Mouse (Mus musculus): ENCODE results near the gene Mrps12. TPM values are rescaled to one million over a fixed set of nuclear protein-coding genes. Genes with fewer than 3 reads are reported as not detected.
A peak's percentile ranks its signal among the peaks of the same experiment; 100 is the strongest.

Mrps12 gene
- total and polyA plus RNA-seq, 2 experiments: 70.3 to 98.0 TPM

- 6% methylated on average over 14 of the region's 14 CpGs for WGBS
- DNase-seq (ENCODE audit: extremely low read depth, low read depth, low spot score): peak; percentile 14
- Histone ChIP-seq H3K4me3 (ENCODE audit: insufficient read depth, low read depth, low read length) (peak overlapping the region; percentile 86), H3K36me3 (ENCODE audit: control insufficient read depth, insufficient read depth, low read length) (no peaks in the 10 kb centered on the region), H3K4me1 (ENCODE audit: control insufficient read depth, insufficient read depth, low read length) (peaks cover 11% of the 10 kb centered on the region), H3K79me2 (ENCODE audit: control insufficient read depth, insufficient read depth, low read length) (peaks cover 35% of the 10 kb centered on the region; the same call in 1 of the 2 replicates), H3K27ac (replicated peaks; ENCODE audit: insufficient read depth, low read depth, low read length) (no peak overlapping the region), H3K27me3 (ENCODE audit: control insufficient read depth, insufficient read depth, low read length) (no peaks in the 10 kb centered on the region), H3K9ac (ENCODE audit: low read depth, low read length) (peak overlapping the region; percentile 73)
- TF ChIP-seq CTCF (IDR thresholded peaks at IDR 0.05; ENCODE audit: low read depth, low read length) (no peak), POLR2A (IDR thresholded peaks at IDR 0.05; ENCODE audit: extremely low read depth, insufficient read depth, low read length) (no peak)
Measured at GRCm38 (mm10) chr7:28766910-28767309, 25.3 kb upstream of the Mrps12 start.

GRCm38 (mm10) chr7:28766173-28766879 lies 24.7 kb upstream of the Mrps12 start, which contains the start of gene Sirt2:
Gene Sirt2 (plus strand): TSS chr7:28766735.
- peak; percentile 97 for DNase-seq (ENCODE audit: extremely low read depth, low read depth, low spot score)
- Histone ChIP-seq H3K36me3 (ENCODE audit: control insufficient read depth, insufficient read depth, low read length) (no peaks in the 10 kb centered on the region), H3K79me2 (ENCODE audit: control insufficient read depth, insufficient read depth, low read length) (peaks cover 35% of the 10 kb centered on the region; the same call in 1 of the 2 replicates), H3K27me3 (ENCODE audit: control insufficient read depth, insufficient read depth, low read length) (no peaks in the 10 kb centered on the region), H3K4me1 (ENCODE audit: control insufficient read depth, insufficient read depth, low read length) (peaks cover 11% of the 10 kb centered on the region), H3K9ac (ENCODE audit: low read depth, low read length) (peak within 1 kb of the TSS; percentile 87), H3K27ac (replicated peaks; ENCODE audit: insufficient read depth, low read depth, low read length) (peak within 1 kb of the TSS; percentile 84), H3K4me3 (ENCODE audit: insufficient read depth, low read depth, low read length) (peak within 1 kb of the TSS; percentile 99)
- TF ChIP-seq CTCF (IDR thresholded peaks at IDR 0.05; ENCODE audit: low read depth, low read length) (no peak), POLR2A (IDR thresholded peaks at IDR 0.05; ENCODE audit: extremely low read depth, insufficient read depth, low read length) (0 out of 2 replicates have a peak, but pooled peaks have one; percentile 42)
- WGBS: under 1% methylated on average over 45 of the region's 45 CpGs

GRCm38 (mm10) chr7:28765211-28765610 lies 23.6 kb upstream of the Mrps12 start:
- no peak for DNase-seq (ENCODE audit: extremely low read depth, low read depth, low spot score)
- Histone ChIP-seq H3K36me3 (ENCODE audit: control insufficient read depth, insufficient read depth, low read length) (no peaks in the 10 kb centered on the region; the same call in 1 of the 2 replicates), H3K27ac (replicated peaks; ENCODE audit: insufficient read depth, low read depth, low read length) (no peak overlapping the region), H3K4me1 (ENCODE audit: control insufficient read depth, insufficient read depth, low read length) (peaks cover 11% of the 10 kb centered on the region), H3K4me3 (ENCODE audit: insufficient read depth, low read depth, low read length) (peak overlapping the region; percentile 99; the same call in 1 of the 2 replicates), H3K79me2 (ENCODE audit: control insufficient read depth, insufficient read depth, low read length) (peaks cover 28% of the 10 kb centered on the region; the same call in 1 of the 2 replicates), H3K27me3 (ENCODE audit: control insufficient read depth, insufficient read depth, low read length) (no peaks in the 10 kb centered on the region), H3K9ac (ENCODE audit: low read depth, low read length) (no peak overlapping the region)
- WGBS: 55% methylated on average over 6 of the region's 6 CpGs
- TF ChIP-seq CTCF (IDR thresholded peaks at IDR 0.05; ENCODE audit: low read depth, low read length): no peak
- no peak for TF ChIP-seq POLR2A (IDR thresholded peaks at IDR 0.05; ENCODE audit: extremely low read depth, insufficient read depth, low read length)

- no peak for TF ChIP-seq CTCF (IDR thresholded peaks at IDR 0.05; ENCODE audit: low read depth, low read length)
- TF ChIP-seq POLR2A (IDR thresholded peaks at IDR 0.05; ENCODE audit: extremely low read depth, insufficient read depth, low read length): no peak
- Histone ChIP-seq H3K27me3 (ENCODE audit: control insufficient read depth, insufficient read depth, low read length) (no peaks in the 10 kb centered on the region), H3K27ac (replicated peaks; ENCODE audit: insufficient read depth, low read depth, low read length) (no peak overlapping the region), H3K4me3 (ENCODE audit: insufficient read depth, low read depth, low read length) (no peak overlapping the region), H3K4me1 (ENCODE audit: control insufficient read depth, insufficient read depth, low read length) (peaks cover 5% of the 10 kb centered on the region), H3K9ac (ENCODE audit: low read depth, low read length) (no peak overlapping the region), H3K79me2 (ENCODE audit: control insufficient read depth, insufficient read depth, low read length) (peaks cover 18% of the 10 kb centered on the region; the same call in 1 of the 2 replicates), H3K36me3 (ENCODE audit: control insufficient read depth, insufficient read depth, low read length) (peaks cover 3% of the 10 kb centered on the region; the same call in 1 of the 2 replicates)
- peak; percentile 82 for DNase-seq (ENCODE audit: extremely low read depth, low read depth, low spot score)
- 22% methylated on average over 9 of the region's 9 CpGs for WGBS
Measured at GRCm38 (mm10) chr7:28761907-28762306, 20.3 kb upstream of the Mrps12 start.

- H3K79me2 ChIP-seq (ENCODE audit: control insufficient read depth, insufficient read depth, low read length): no peaks in the 10 kb centered on the region
- TF ChIP-seq POLR2A (IDR thresholded peaks at IDR 0.05; ENCODE audit: extremely low read depth, insufficient read depth, low read length): no peak
- TF ChIP-seq CTCF (IDR thresholded peaks at IDR 0.05; ENCODE audit: low read depth, low read length): no peak
- no peak for DNase-seq (ENCODE audit: extremely low read depth, low read depth, low spot score)
- no peak overlapping the region for H3K9ac ChIP-seq (ENCODE audit: low read depth, low read length)
- WGBS: 93% methylated on average over 13 of the region's 13 CpGs
- no peak overlapping the region for H3K27ac ChIP-seq (replicated peaks; ENCODE audit: insufficient read depth, low read depth, low read length)
- H3K4me1 ChIP-seq (ENCODE audit: control insufficient read depth, insufficient read depth, low read length): no peaks in the 10 kb centered on the region
- peaks cover 3% of the 10 kb centered on the region; the same call in 1 of the 2 replicates for H3K36me3 ChIP-seq (ENCODE audit: control insufficient read depth, insufficient read depth, low read length)
- H3K27me3 ChIP-seq (ENCODE audit: control insufficient read depth, insufficient read depth, low read length): no peaks in the 10 kb centered on the region
- no peak overlapping the region for H3K4me3 ChIP-seq (ENCODE audit: insufficient read depth, low read depth, low read length)
Measured at GRCm38 (mm10) chr7:28758623-28759022, 17.0 kb upstream of the Mrps12 start.

- Histone ChIP-seq H3K4me1 (ENCODE audit: control insufficient read depth, insufficient read depth, low read length) (no peaks in the 10 kb centered on the region), H3K36me3 (ENCODE audit: control insufficient read depth, insufficient read depth, low read length) (peaks cover 3% of the 10 kb centered on the region; the same call in 1 of the 2 replicates), H3K79me2 (ENCODE audit: control insufficient read depth, insufficient read depth, low read length) (no peaks in the 10 kb centered on the region), H3K4me3 (ENCODE audit: insufficient read depth, low read depth, low read length) (no peak within 1 kb of the TSS), H3K27ac (replicated peaks; ENCODE audit: insufficient read depth, low read depth, low read length) (no peak within 1 kb of the TSS), H3K9ac (ENCODE audit: low read depth, low read length) (no peak within 1 kb of the TSS), H3K27me3 (ENCODE audit: control insufficient read depth, insufficient read depth, low read length) (no peaks in the 10 kb centered on the region)
- 4% methylated on average over 17 of the region's 17 CpGs for WGBS
- no peak for DNase-seq (ENCODE audit: extremely low read depth, low read depth, low spot score)
- TF ChIP-seq POLR2A (IDR thresholded peaks at IDR 0.05; ENCODE audit: extremely low read depth, insufficient read depth, low read length): no peak
Measured at GRCm38 (mm10) chr7:28756079-28756478, 14.5 kb upstream of the Mrps12 start, which contains the start of gene Ccer2. Gene Ccer2 (plus strand): TSS chr7:28756174.

All from liver, adult 2 months (tissue).